Mouse (Mus musculus) bone marrow, adult 2 months (tissue): ENCODE measurements around the gene Mycl. TPM values are rescaled to one million over a fixed set of nuclear protein-coding genes. Genes with fewer than 3 reads are reported as not detected.

ENCODE experiments used
- H3K27ac ChIP-seq: fragments of 200-500 bp; 2 replicates; pipeline ENCODE4 v1.5.1; 2012; ENCODE audit warnings: low read depth, mild to moderate bottlenecking, control low read depth, inconsistent platforms, low read length; ENCODE audit not compliant: control insufficient read depth, poor library complexity, insufficient read depth
- H3K4me1 ChIP-seq: fragments of 200-500 bp; 2 replicates; pipeline ENCODE4 v1.6.1; 2011; ENCODE audit warnings: low read length; ENCODE audit not compliant: control insufficient read depth, insufficient read depth
- H3K4me3 ChIP-seq: fragments of 200-500 bp; replicated peaks from 2 replicates; pipeline ENCODE3; 2011; ENCODE audit warnings: mild to moderate bottlenecking, low read depth, low read length, control low read depth; ENCODE audit not compliant: control insufficient read depth
- CTCF ChIP-seq: fragments of 200-500 bp; IDR thresholded peaks from 2 replicates; pipeline ENCODE4 v1.5.1; 2011; ENCODE audit warnings: low read length, control low read depth; ENCODE audit not compliant: control insufficient read depth, insufficient read depth
- POLR2A ChIP-seq: fragments of 200-500 bp; IDR thresholded peaks from 2 replicates; pipeline ENCODE4 v1.6.1; 2011; ENCODE audit warnings: low read depth, mild to moderate bottlenecking, control low read depth, low read length, borderline replicate concordance; ENCODE audit not compliant: control insufficient read depth
- WGBS: fragments of 180-500 bp; shearing (Covaris S2); methylation state at CpG from one replicate; pipeline ENCODE4 v1.1.7; 2018; 5-methylcytosine and 5-hydroxymethylcytosine counted together
- polyA plus RNA-seq: library from polyadenylated mRNA; stranded (reverse); fragments of >200 nt; gene quantifications from 2 replicates; pipeline ENCODE4 v1.2.4, GENCODE M21; 2011; ENCODE audit warnings: low replicate concordance; ENCODE audit not compliant: missing spikeins, insufficient read depth, insufficient read length

Gene Mycl
- polyA plus RNA-seq, 1 experiment = 0.60 TPM

GRCm38 (mm10) chr4:123013949-123014406 is 18.5 kb downstream of the Mycl start:
- Histone ChIP-seq H3K4me3 (no peak overlapping the region), H3K27ac (no peak overlapping the region), H3K4me1 (peaks cover 2% of the 10 kb centered on the region)
- TF ChIP-seq CTCF = no peak
- TF ChIP-seq POLR2A = no peak
- WGBS = 23% methylated on average over 3 of the region's 3 CpGs

GRCm38 (mm10) chr4:123014501-123015282 is 19.2 kb downstream of the Mycl start:
- 59% methylated on average over 7 of the region's 7 CpGs for WGBS
- Histone ChIP-seq H3K27ac (no peak overlapping the region), H3K4me3 (no peak overlapping the region), H3K4me1 (peaks cover 2% of the 10 kb centered on the region)
- no peak for TF ChIP-seq POLR2A
- TF ChIP-seq CTCF = no peak

DNA sequence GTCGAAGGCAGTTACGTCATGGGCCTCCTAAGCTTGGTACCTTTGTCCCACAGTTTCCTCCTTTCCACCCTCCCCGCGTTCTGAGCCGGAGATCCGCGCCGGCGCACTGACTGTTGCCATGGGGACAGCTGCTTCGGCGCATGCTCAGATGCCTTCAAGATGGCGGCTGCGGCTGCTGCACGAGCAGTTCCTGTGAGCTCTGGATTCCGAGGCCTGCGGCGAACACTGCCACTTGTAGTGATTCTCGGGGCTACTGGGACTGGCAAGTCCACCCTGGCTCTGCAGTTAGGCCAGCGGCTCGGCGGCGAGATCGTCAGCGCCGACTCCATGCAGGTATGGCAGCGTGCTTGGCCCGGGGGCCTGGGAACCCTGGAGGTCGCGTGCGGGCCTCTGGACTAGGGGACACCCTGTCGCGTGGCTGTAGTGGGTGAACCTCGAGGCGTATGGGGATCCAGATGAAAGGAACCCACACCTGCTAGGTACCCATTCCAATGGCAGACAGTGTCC is 21.1 kb downstream of the Mycl start, which contains the start of gene Trit1:
Gene Trit1, plus strand, starts transcription at position 147 of the 507 bp plus-strand sequence.
- Histone ChIP-seq H3K27ac (peak within 1 kb of the TSS; percentile 52), H3K4me3 (peak within 1 kb of the TSS; percentile 96), H3K4me1 (peaks cover 2% of the 10 kb centered on the region)

DNA sequence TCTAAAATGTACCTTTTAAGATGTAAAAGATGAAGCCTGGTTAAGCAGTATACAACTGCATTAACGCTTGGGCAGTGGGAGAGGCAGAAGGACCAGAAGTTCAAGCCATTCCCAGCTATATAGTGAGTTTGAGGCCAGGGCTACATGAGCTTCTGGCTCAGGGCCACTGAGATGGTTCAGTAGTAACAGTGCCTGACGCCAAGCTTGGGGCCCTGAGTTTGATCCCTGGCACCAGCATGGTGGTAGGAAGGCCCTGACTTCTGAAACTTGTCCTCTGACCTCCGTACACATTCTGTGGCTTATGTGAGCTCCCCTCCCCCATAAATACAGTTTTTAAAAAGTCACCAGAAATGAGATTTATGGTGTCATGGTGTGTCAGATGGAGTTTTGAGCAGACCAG is 26.1 kb downstream of the Mycl start:
- Histone ChIP-seq H3K4me1 (peaks cover 5% of the 10 kb centered on the region), H3K4me3 (no peak overlapping the region), H3K27ac (no peak overlapping the region)
- TF ChIP-seq POLR2A = no peak
- no peak for TF ChIP-seq CTCF
- 90% methylated on average over 3 of the region's 3 CpGs for WGBS

More for the DNA sequence above, 21.1 kb downstream of the Mycl start, which contains the start of gene Trit1:
- TF ChIP-seq CTCF (no peak), POLR2A (peak; percentile 78; the same call in 1 of the 2 replicates)
- WGBS = under 1% methylated on average over 34 of the region's 34 CpGs

DNA sequence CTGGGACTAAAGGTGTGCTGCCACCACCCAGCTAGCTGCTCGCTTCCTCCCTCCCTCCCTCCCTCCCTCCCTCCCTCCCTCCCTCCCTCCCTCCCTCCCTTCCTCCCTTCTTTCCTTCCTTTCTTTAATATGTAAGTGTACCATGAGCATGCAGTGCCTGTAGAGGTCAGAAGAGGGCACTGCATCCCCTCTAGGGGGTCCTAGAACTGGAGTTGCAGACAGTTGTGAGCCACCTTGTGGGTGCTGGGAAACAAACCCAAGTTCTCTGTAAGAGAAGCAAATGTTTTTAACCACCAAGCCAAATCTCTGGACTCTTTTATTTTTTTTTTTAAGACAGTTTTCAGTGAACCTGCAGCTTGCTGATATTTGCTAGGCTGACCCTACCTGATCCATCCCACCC is 27.4 kb downstream of the Mycl start:
- WGBS = 88% methylated on average over 1 of the region's 1 CpGs
- TF ChIP-seq CTCF (no peak), POLR2A (no peak)
- Histone ChIP-seq H3K27ac (no peak overlapping the region), H3K4me1 (peaks cover 6% of the 10 kb centered on the region), H3K4me3 (no peak overlapping the region)

DNA sequence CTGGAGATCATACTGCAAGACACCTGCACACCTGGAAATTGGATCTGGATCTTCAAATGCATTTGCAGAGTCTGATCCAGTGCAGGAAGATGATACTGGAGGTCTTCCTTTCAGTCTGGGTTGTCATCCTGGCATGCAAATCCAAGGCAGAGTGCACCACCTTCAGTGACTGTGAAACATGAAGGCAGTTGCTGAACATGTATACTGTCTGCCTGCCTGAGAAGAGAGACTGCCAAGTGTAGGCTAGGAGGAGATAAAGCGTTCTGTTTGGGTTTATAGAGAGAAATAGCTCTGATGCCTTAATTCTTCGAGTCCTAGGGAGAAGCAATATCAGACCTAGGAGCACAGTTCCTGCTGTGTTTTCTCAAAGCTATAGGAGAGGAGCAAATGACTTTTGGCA is 30.0 kb downstream of the Mycl start:
- no peak for TF ChIP-seq CTCF
- no peak for TF ChIP-seq POLR2A
- Histone ChIP-seq H3K27ac (peak overlapping the region; percentile 48; the same call in 1 of the 2 replicates), H3K4me1 (peaks cover 3% of the 10 kb centered on the region), H3K4me3 (no peak overlapping the region)
- WGBS = 39% methylated on average over 2 of the region's 2 CpGs

DNA sequence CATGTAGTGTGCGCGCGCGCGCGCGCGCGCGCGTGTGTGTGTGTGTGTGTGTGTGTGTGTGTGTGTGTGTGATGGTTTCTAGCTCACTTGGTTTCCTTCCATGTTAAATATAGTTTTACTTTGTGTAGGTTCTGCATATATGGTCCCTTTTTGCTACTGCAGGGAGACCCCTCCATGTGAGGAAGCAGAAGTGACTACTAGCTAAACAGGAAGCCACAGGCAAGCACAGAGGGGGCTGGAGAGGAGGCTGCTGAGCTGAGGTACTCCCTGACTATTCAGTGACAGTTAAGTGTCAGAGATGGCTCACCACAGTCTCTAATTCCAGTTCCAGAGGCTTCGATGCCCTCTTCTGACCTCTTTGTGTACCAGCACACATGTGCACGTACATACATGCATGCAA is 30.7 kb downstream of the Mycl start:
- TF ChIP-seq POLR2A = no peak
- no peak for TF ChIP-seq CTCF
- peak overlapping the region; percentile 48 for H3K27ac ChIP-seq
- no peak overlapping the region for H3K4me3 ChIP-seq
- 17% methylated on average over 13 of the region's 13 CpGs for WGBS
- H3K4me1 ChIP-seq = peaks cover 3% of the 10 kb centered on the region

DNA sequence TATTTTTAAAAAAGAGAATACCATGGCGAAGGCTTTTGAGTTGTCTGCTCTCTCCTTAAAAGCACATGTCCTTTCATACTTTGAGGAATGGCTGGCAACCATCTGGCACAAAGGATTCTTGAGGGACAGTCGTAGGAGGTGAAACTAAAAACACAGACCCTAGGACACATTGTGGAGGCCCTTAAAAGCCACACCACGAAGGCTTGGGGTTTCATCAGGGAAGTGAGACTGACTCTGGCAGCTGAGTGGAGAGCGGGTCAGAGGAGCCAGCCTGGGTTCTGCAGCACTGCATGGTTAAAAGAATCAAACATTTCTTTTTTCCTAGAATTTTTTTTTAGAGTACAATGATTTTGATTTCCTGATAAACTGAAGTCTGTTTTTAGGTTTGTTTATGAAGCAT is 31.1 kb downstream of the Mycl start:
- TF ChIP-seq POLR2A (no peak), CTCF (no peak)
- WGBS = 25% methylated on average over 4 of the region's 4 CpGs
- H3K4me3 ChIP-seq = no peak overlapping the region
- peaks cover 3% of the 10 kb centered on the region for H3K4me1 ChIP-seq
- peak overlapping the region; percentile 44; the same call in 1 of the 2 replicates for H3K27ac ChIP-seq

- no peaks in the 10 kb centered on the region for H3K4me1 ChIP-seq
- H3K27ac ChIP-seq = no peak overlapping the region
- no peak for TF ChIP-seq CTCF
- no peak for TF ChIP-seq POLR2A
- WGBS = 68% methylated on average over 2 of the region's 2 CpGs
- no peak overlapping the region for H3K4me3 ChIP-seq
These were observed 39.4 kb downstream of the Mycl start for GRCm38 (mm10) chr4:123034841-123035240.
